Mouse (Mus musculus) stomach, postnatal 0 days (tissue): ENCODE results near the gene Qk. TPM values are rescaled to one million over a fixed set of nuclear protein-coding genes. Genes with fewer than 3 reads are reported as not detected.

Experiments used
- ATAC-seq: fragments of 200-750 bp; cut with Nextera tagmentation; 2 replicates; pipeline ENCODE4 v1.8.0; 2017; ENCODE audit not compliant: low FRiP score, low TSS enrichment
- DNase-seq: peaks from one replicate; pipeline ENCODE4 v3.0.0-alpha.2; 2016; ENCODE audit warnings: low spot score
- H3K27ac ChIP-seq: fragments of 300-500 bp; sonication (generic); replicated peaks from 2 replicates; pipeline ENCODE4 v1.5.1; 2014; ENCODE audit warnings: mild to moderate bottlenecking, control low read depth
- H3K27me3 ChIP-seq: fragments of 300-500 bp; sonication (generic); 2 replicates; pipeline ENCODE4 v1.6.1; 2014; ENCODE audit warnings: low read length; ENCODE audit not compliant: control insufficient read depth, insufficient read depth
- H3K36me3 ChIP-seq: fragments of 300-500 bp; sonication (generic); 2 replicates; pipeline ENCODE4 v1.6.1; 2014; ENCODE audit warnings: low read length, mixed read lengths; ENCODE audit not compliant: control insufficient read depth, insufficient read depth
- H3K4me1 ChIP-seq: fragments of 300-500 bp; sonication (generic); replicated peaks from 2 replicates; pipeline ENCODE4 v1.6.1; 2014; ENCODE audit warnings: antibody characterized with exemption; ENCODE audit not compliant: control insufficient read depth, insufficient read depth
- H3K4me2 ChIP-seq: fragments of 300-500 bp; sonication (generic); replicated peaks from 2 replicates; pipeline ENCODE4 v1.6.1; 2014; ENCODE audit warnings: low read depth, mild to moderate bottlenecking, control low read depth, moderate library complexity
- H3K4me3 ChIP-seq: fragments of 300-500 bp; sonication (generic); 2 replicates; pipeline ENCODE4 v1.5.1; 2014; ENCODE audit warnings: low read depth, low read length, control low read depth
- H3K9ac ChIP-seq: fragments of 300-500 bp; sonication (generic); 2 replicates; pipeline ENCODE4 v1.6.1; 2014; ENCODE audit warnings: mild to moderate bottlenecking, low read length, control low read depth, mixed read lengths
- H3K9me3 ChIP-seq: fragments of 300-500 bp; sonication (generic); 2 replicates; pipeline ENCODE4 v1.6.1; 2016; ENCODE audit warnings: low read length; ENCODE audit not compliant: control insufficient read depth
- CTCF ChIP-seq: IDR thresholded peaks from 2 replicates; pipeline ENCODE4 v1.5.1; 2016; ENCODE audit warnings: antibody characterized with exemption, low read depth, mild to moderate bottlenecking, moderate library complexity
- EP300 ChIP-seq: optimal IDR thresholded peaks from 2 replicates; pipeline ENCODE3; 2016; ENCODE audit warnings: antibody characterized with exemption
- WGBS: fragments of 180-500 bp; shearing (Covaris S2); extraction: QIAGEN DNeasy Blood & Tissue Kit; methylation state at CpG from one replicate; pipeline ENCODE4 v1.1.7; 2014; 5-methylcytosine and 5-hydroxymethylcytosine counted together
- polyA plus RNA-seq: library from polyadenylated mRNA; unstranded; fragments of >200 nt; fragmentation: Nextera tagmentation; extraction: Ambion mirVana; gene quantifications from 2 replicates; pipeline ENCODE4 v1.2.1, GENCODE M21; 2015

Gene Qk
- polyA plus RNA-seq, 1 experiment from 2014 or later = 9.7 TPM

DNA sequence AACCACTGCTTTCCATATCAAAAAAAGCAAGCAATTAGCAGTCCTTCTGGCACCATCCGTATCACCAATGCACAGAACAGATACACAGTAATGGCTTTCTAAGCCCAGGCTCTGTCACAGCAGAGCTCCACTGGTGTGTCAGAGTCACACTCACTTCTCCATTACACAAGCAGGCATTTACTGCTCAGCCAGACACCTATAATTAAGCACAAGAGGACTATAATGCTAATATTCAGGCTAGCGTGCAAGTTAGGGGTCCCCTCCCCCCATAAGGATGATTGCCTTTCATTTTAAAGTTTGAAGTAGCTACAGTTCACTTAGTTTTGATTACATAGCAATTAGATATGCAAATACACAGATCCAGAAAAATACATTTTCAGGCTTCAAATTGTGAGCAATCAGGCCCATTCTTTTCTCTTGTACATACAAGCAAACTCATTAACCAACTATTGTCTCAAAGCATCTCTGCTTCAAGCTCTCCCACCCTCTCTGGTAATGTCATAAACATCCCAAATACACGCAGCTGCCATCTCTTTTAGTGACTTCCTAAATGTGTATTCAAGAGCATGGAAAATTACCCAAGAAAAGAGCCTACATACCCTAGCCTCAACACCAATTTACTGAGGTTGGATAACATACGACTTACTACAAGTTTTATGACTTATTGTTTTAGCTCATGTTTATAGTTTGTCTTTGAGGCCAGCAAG is 68.2 kb downstream of the Qk start:
- no peaks in the 10 kb centered on the region for H3K4me1 ChIP-seq
- no peaks in the 10 kb centered on the region for H3K27me3 ChIP-seq
- no peak for TF ChIP-seq CTCF
- TF ChIP-seq EP300 = no peak
- no peak overlapping the region for H3K4me2 ChIP-seq
- no peak overlapping the region for H3K9ac ChIP-seq
- H3K9me3 ChIP-seq = no peaks in the 10 kb centered on the region
- DNase-seq (no peak), ATAC-seq (no peak)
- H3K4me3 ChIP-seq = no peak overlapping the region
- 67% methylated on average over 4 of the region's 4 CpGs for WGBS
- H3K27ac ChIP-seq = no peak overlapping the region
- H3K36me3 ChIP-seq = no peaks in the 10 kb centered on the region

DNA sequence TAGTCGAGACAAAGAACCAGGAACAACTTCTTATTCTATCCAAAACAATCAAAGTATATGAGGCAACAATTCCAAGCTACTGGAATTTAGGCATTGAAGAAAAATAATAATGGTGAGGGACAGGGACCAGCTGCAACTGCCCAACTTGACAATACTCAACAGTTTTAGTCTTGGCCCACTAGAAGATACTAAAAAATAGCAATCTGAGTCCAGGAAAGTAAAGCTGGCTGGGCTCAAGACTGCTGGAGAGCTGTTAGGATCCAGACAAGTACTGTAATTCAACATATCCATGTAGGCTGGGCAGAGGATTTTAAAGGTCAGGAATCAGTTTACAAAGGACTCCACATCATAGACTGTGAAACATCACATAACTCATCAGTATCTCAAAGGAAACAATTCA is 79.6 kb downstream of the Qk start:
- DNase-seq = no peak

DNA sequence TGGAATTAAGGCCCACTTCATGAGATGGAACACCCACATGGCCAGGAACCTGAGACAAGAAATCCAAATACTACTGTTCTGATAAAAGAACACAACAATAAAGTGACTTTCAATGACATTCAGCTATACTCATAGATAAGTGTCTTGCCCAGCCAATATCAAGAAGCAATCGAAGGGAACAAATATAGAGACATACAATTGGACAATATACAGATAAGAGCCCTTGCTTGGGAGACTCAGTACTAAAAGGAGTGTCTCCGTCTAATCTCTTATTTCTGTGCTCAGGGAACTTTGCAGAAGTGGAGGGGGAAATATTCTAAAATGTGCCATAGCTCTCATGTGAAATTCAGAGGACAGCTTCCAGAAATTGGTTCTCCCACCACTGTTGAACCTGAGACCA is 83.1 kb downstream of the Qk start:
- no peak overlapping the region for H3K9ac ChIP-seq
- no peaks in the 10 kb centered on the region for H3K36me3 ChIP-seq
- H3K4me1 ChIP-seq = no peaks in the 10 kb centered on the region
- no peak for ATAC-seq
- 84% methylated on average over 2 of the region's 2 CpGs for WGBS
- TF ChIP-seq EP300 (no peak), CTCF (no peak)
- H3K9me3 ChIP-seq = no peaks in the 10 kb centered on the region
- no peak overlapping the region for H3K4me2 ChIP-seq
- no peak overlapping the region for H3K4me3 ChIP-seq
- H3K27me3 ChIP-seq = no peaks in the 10 kb centered on the region
- no peak for DNase-seq
- H3K27ac ChIP-seq = no peak overlapping the region

More for the DNA sequence above, 79.6 kb downstream of the Qk start:
- Histone ChIP-seq H3K4me1 (no peaks in the 10 kb centered on the region), H3K9me3 (no peaks in the 10 kb centered on the region), H3K36me3 (no peaks in the 10 kb centered on the region), H3K9ac (no peak overlapping the region), H3K4me2 (no peak overlapping the region), H3K27me3 (no peaks in the 10 kb centered on the region), H3K27ac (no peak overlapping the region), H3K4me3 (no peak overlapping the region)
- TF ChIP-seq EP300 = no peak
- no peak for TF ChIP-seq CTCF
- 63% methylated on average over 1 of the region's 1 CpGs for WGBS
- ATAC-seq = no peak

DNA sequence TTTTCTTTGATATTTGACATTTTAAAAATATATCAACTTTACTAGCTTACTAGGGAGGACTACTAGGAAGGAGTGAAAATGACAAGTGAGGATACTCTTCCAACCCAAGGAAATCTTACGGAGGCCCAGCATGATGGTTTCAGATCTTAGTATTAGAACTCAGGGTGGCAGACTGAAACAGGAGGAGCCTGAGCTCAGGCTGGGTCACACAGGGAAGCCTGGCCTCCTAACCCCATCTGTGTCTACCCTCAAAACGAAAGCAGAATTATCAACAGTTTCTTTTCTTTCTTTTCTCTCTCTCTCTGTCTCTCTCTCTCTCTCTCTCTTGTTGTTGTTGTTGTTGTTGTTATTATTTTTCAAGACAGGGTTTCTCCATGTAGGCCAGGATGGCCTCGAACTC is 87.2 kb downstream of the Qk start:
- Histone ChIP-seq H3K4me2 (no peak overlapping the region), H3K4me1 (no peaks in the 10 kb centered on the region), H3K27ac (no peak overlapping the region), H3K9ac (no peak overlapping the region), H3K27me3 (no peaks in the 10 kb centered on the region), H3K9me3 (no peaks in the 10 kb centered on the region), H3K36me3 (no peaks in the 10 kb centered on the region), H3K4me3 (no peak overlapping the region)
- ATAC-seq (no peak), DNase-seq (no peak)
- TF ChIP-seq EP300 = no peak
- TF ChIP-seq CTCF = no peak
- WGBS = 93% methylated on average over 3 of the region's 3 CpGs

DNA sequence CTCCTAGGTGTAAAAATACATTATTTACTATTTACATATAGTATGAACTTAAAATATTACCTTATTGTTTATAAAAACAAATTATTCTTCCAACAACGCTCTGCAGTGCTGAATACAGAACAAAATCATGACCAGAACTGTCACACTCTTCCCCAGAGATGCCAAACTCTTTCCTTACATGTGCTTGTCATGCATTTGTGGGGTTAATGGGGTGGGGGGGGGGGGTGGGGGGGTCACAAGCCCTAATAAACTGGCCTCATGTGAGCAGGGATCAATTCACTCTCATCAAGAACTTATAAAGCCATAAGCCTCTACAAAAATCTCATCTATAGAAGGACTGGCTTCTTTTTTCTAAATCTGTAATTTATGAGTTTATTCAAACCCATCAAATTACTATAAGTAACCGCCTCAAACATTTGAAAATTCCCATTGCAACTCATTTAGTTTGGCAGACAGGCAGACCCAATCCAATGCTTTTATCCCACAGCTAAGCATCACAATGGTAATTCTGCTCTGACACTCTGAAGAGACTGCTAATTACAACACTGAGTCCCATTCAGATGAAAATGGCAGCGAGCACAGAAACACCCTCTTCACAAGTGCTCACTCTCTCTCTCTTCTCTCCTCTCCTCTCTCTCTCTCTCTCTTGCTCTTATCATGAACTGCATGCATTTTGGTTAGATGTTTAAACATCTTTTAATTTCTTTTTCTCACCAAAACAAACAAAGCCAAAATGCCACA is 91.7 kb downstream of the Qk start:
- no peak for DNase-seq
- no peaks in the 10 kb centered on the region for H3K27me3 ChIP-seq

DNA sequence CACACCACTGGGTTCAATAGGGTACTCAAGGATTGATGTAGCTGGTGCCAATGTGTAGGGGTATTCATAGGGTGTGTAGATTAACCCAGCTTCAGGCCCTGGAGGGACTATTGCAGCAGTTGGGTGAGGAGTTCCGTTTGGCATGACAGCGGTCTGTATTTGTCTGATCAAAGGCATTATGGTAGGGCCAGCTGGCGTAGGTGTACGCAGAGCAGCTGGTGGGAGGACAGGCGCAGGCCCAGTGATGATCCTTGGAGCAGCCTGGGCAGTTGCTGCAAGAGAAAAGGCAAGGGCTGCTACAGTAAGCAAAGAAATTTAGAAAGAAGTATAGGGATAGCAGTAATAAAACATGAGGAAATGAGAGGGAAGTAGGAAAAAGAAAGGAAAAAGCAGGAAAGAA is 103.5 kb downstream of the Qk start:
- H3K4me2 ChIP-seq = no peak overlapping the region
- H3K4me3 ChIP-seq = no peak overlapping the region
- WGBS = 76% methylated on average over 5 of the region's 5 CpGs
- H3K36me3 ChIP-seq = 0 out of 2 replicates have a peak, but pooled peaks cover 3% of the 10 kb centered on the region
- no peak for ATAC-seq
- no peaks in the 10 kb centered on the region for H3K27me3 ChIP-seq
- no peak for DNase-seq
- TF ChIP-seq EP300 (no peak), CTCF (no peak)
- H3K4me1 ChIP-seq = no peaks in the 10 kb centered on the region
- no peak overlapping the region for H3K27ac ChIP-seq
- H3K9me3 ChIP-seq = no peaks in the 10 kb centered on the region
- H3K9ac ChIP-seq = no peak overlapping the region

More for the DNA sequence above, 91.7 kb downstream of the Qk start:
- no peak overlapping the region for H3K4me3 ChIP-seq
- H3K27ac ChIP-seq = no peak overlapping the region
- TF ChIP-seq CTCF (no peak), EP300 (no peak)
- H3K4me1 ChIP-seq = no peaks in the 10 kb centered on the region
- H3K9me3 ChIP-seq = no peaks in the 10 kb centered on the region
- no peak overlapping the region for H3K9ac ChIP-seq
- ATAC-seq = no peak
- WGBS = 82% methylated on average over 3 of the region's 3 CpGs
- H3K4me2 ChIP-seq = no peak overlapping the region
- H3K36me3 ChIP-seq = no peaks in the 10 kb centered on the region
